Mouse (Mus musculus): ENCODE data around the gene Pkd1l2.

GRCm38 (mm10) chr8:117069708-117070107 is 12.5 kb downstream of the Pkd1l2 start:
- TF ChIP-seq CTCF (conservative IDR thresholded peaks at IDR 0.05; ENCODE audit: low read length) (peak; percentile 27), NANOG (IDR thresholded peaks at IDR 0.05; ENCODE audit: borderline replicate concordance, low read length) (no peak)
